Mouse (Mus musculus) skeletal muscle tissue, adult 2 months (tissue): ENCODE data around the gene Prss21.
"Not testable (repeated sequence)": the region's sequence is repeated elsewhere in the genome, so short reads cannot be mapped to it uniquely, and the experiment has no call there.

Experiments
- DNase-seq: peaks from one replicate; pipeline ENCODE4 v3.0.0-alpha.2; 2012; ENCODE audit warnings: low read depth, low spot score

The Prss21 gene

DNA sequence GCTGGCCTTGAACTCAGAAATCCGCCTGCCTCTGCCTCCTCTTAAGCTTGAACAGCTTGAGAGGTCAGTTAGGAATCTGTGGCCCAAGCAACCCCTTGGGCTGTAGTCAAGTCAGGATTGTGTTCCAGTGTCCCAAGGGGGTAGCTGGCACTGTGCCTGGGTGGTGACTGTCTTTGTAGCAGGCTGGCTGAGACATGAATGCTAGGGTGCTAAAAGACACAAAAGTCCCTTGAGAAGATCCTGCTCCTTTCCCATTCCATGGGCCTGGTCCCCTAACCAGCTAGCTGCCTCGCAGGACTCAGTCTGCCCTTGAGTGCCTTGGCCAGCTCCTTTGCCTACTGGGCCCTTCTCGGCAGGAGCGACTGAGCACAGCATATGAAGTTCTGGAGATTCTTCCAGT lies 4.9 kb upstream of the Prss21 start:
- no peak for DNase-seq

DNA sequence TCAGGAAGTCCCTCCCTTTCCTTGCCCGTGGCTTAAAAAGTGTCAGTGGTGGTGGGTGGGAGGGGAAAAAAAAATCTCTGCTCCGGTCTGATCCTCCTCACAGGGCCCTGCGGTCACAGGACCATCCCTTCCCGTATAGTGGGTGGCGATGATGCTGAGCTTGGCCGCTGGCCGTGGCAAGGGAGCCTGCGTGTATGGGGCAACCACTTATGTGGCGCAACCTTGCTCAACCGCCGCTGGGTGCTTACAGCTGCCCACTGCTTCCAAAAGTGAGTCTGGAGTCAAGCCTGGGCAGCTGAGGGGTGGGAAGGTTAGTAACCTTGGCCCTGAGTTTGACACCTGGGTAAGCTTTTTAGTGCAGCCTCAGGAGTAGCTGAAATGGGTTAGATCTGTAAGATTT lies 657 bp downstream of the Prss21 start:
- DNase-seq = no peak

DNA sequence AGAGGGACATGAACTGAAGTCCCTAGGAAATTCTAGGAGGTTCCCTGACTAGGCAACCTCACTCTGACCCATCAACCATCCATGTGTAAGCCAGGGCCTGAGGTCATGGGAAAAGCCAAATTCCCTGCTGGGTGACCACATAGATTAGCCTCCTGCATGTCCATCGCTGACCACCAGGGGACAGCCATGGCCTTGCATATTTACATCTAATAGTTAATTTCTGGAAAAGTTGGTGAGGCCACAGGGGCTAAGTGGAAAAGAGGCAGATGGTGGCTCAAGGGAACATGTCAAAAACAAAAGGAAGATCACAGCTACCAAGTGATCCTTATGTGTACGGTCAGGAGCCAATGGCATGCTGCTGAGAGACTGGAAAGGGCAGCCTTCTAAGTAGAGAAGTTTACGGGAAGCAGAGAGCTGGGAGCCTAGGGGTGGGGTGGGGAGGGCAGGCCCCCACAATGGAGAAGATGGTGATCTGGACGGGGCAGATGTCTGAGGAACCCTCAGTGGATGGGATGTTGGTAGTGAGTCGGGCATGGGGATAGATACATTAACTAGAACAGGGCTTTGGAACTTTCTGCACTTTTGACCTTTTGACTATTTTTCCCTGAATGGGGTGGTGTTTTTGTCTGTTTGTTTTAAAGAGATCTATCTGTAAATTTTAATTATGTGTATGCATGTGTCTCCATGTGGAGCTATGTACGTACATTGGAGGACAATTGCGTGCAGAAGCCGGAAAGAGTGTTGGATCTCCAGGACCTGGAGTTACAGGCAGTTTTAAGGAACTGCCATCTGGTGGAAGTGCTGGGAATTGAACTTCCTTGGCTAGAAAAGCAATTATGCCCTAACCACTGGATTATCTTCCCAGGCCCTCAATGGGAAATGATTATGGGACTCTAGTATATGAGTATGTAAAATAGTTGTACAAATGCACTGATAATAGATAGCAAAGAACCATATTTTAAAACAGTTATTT lies 6.3 kb downstream of the Prss21 start:
- peak; percentile 22 for DNase-seq

DNA sequence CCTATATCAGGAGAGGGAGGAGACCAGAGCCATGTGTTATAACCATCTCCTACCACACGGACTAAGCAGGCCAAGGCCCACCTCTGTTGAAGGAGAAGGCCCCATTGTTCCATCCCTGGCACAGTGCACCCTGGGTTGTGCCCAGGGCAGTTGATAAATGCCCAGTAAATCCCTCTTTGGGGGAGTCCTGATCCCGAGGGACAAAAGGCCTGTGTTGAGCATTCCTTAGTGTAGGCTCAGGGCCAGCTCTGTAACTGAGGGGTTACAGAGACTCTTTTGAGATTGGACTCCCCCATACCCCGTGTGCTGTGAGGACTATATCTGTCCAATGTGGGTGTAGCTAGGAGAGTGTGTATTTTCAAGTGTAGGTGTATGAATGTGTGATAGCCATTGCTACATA lies 8.9 kb downstream of the Prss21 start:
- DNase-seq = no peak

DNA sequence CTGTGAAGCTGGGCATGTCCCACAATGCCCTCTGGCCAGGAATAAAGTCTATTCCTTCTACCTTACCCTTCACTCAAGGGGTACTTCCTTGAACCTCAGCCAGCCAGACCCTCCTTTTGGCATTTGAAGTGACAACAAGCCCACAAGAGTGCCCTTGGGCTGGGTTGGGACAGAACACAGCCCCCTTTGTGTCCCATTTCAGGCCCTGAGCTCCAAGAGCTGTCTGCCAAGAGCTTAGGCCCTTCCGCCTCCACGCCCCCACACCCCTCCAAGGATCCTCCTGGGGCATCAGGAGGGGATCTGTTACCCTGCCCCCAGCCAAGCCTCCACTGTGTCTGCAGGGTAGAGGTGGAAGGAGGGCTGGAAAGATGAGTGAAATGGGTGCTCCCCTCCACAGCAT lies 9.3 kb downstream of the Prss21 start:
- no peak for DNase-seq

DNA sequence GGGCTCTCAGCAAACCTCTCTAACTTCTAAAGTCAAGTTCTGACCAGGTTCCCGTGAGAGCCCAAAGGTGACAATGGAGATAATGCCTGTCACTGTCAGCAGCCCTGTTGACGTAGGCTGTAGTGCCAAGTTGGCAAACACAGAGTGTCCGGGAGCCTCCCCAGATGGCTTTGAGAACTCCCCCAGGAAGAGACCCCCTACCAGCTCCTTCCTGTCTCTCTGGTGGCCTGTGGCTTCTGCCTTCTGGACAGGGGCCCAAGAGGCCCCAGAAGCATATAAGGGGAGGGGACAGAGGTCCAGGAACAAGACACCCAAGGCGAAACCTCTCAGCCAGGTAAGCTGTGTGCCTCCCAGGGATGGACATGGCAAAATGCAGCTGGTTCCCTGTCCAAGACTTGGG lies 12.7 kb downstream of the Prss21 start, which contains the start of the genes Dcpp1 and Dcpp2:
Dcpp1 (plus strand) TSS at position 301 of the 400 bp plus-strand sequence.
Dcpp2 (plus strand) TSS at position 305 of the 400 bp plus-strand sequence.
- not testable (repeated sequence) for DNase-seq

DNA sequence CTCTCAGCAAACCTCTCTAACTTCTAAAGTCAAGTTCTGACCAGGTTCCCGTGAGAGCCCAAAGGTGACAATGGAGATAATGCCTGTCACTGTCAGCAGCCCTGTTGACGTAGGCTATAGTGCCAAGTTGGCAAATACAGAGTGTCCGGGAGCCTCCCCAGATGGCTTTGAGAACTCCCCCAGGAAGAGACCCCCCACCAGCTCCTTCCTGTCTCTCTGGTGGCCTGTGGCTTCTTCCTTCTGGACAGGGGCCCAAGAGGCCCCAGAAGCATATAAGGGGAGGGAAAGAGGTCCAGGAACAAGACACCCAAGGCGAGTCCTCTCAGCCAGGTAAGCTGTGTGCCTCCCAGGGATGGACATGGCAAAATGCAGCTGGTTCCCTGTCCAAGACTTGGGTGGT lies 49.3 kb downstream of the Prss21 start, which contains the start of gene Dcpp3:
Dcpp3 (plus strand) TSS at position 301 of the 400 bp plus-strand sequence.
- DNase-seq = not testable (repeated sequence)
